Mouse (Mus musculus): ENCODE measurements around the gene Zfyve27. TPM values are rescaled to one million over a fixed set of nuclear protein-coding genes. Genes with fewer than 3 reads are reported as not detected.

Gene Zfyve27
- polyA plus RNA-seq, 1 experiment from 2014 or later: 78.7 TPM

DNA sequence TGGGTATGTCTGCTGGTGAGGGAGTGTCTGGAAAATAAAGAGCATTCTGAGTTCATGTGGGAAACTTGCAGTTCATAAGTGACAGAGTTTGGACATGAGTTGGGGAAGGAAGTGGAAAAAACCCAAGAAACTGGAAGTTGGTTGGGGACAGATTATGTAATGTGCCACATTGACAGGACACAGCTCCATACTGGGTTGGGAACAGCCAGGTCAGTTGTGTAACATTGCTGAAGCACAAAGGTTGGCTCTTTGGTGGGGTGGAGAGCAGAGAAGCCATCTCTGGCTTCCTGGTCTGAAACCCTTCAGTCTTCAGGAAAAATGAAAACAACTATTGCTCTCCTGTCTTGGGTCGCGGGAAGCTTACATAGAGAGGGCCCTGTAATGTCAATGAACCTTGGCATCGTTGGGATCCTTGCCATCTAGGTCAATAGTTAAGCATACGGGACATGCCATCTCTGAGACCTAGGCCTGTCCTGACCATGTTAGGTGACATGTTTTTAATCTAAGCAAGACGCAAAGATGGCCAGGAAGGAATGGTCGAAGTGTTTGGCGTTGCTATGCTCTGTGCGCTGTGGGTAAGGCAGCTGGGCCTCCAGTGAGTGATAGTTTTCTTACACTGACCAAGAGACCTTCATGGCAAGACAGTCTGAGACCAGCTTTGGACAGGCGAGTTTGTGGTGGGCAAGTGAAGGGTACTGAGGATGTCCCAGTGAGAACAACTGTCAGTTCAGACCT, 17.3 kb upstream of the Zfyve27 start:
- Histone ChIP-seq H3K36me3 (ENCODE audit: control insufficient read depth, insufficient read depth) (no peaks in the 10 kb centered on the region), H3K27ac (ENCODE audit: low read length) (no peak overlapping the region), H3K9ac (replicated peaks; ENCODE audit: low read depth, low read length) (no peak overlapping the region), H3K4me1 (replicated peaks; ENCODE audit: control insufficient read depth, insufficient read depth, low read length) (peaks cover 10% of the 10 kb centered on the region; the same call in 1 of the 2 replicates), H3K4me3 (replicated peaks; ENCODE audit: low read length) (no peak overlapping the region), H3K4me2 (ENCODE audit: low read length) (no peak overlapping the region), H3K27me3 (replicated peaks; ENCODE audit: control insufficient read depth, insufficient read depth, low read length) (peaks cover 11% of the 10 kb centered on the region), H3K9me3 (ENCODE audit: control insufficient read depth, low read length) (no peaks in the 10 kb centered on the region)
- ATAC-seq: no peak
- WGBS: 91% methylated on average over 9 of the region's 9 CpGs

DNA sequence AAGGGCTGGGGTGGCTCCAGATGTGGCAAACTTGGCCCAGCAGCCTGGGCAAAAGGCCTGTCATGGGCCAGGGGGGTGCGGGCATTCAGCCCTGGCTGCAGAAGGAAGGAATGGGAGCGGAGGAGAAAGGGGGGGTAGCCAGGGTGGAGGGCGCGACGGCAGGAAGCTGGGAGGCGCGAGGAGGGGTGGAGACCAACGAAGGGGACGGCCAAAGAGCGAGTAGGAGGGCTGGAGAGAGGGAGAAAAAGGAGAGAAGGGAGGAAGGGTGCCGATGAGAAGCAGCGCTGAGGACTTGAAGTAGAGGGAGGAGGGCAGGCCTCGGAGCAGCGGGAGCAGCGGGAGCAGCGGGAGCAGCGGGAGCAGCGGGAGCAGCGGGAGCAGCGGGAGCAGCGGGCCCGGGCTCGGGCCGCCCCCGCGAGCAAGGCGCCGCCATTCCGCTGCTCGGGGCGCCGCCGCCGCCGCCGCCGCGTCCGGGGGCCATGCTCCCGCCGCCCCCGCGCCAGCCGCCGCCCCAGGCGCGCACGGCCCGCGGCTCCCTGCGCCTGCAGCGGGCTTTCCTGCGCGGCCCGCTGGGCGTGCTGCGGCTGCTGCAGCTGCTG, 16.5 kb upstream of the Zfyve27 start, which contains the start of gene Marveld1:
Gene Marveld1 (plus strand): TSS at position 231 of the 599 bp plus-strand sequence.
- H3K36me3 ChIP-seq (ENCODE audit: control insufficient read depth, insufficient read depth): no peaks in the 10 kb centered on the region
- no peaks in the 10 kb centered on the region for H3K9me3 ChIP-seq (ENCODE audit: control insufficient read depth, low read length)
- H3K4me1 ChIP-seq (replicated peaks; ENCODE audit: control insufficient read depth, insufficient read depth, low read length): peaks cover 10% of the 10 kb centered on the region; the same call in 1 of the 2 replicates
- under 1% methylated on average over 29 of the region's 57 CpGs for WGBS
- peaks cover 11% of the 10 kb centered on the region for H3K27me3 ChIP-seq (replicated peaks; ENCODE audit: control insufficient read depth, insufficient read depth, low read length)
- peak within 1 kb of the TSS; percentile 14; the same call in 1 of the 2 replicates for H3K27ac ChIP-seq (ENCODE audit: low read length)
- peak; percentile 45 for ATAC-seq
- H3K9ac ChIP-seq (replicated peaks; ENCODE audit: low read depth, low read length): peak within 1 kb of the TSS; percentile 71
- H3K4me2 ChIP-seq (ENCODE audit: low read length): peak within 1 kb of the TSS; percentile 65
- peak within 1 kb of the TSS; percentile 65 for H3K4me3 ChIP-seq (replicated peaks; ENCODE audit: low read length)

DNA sequence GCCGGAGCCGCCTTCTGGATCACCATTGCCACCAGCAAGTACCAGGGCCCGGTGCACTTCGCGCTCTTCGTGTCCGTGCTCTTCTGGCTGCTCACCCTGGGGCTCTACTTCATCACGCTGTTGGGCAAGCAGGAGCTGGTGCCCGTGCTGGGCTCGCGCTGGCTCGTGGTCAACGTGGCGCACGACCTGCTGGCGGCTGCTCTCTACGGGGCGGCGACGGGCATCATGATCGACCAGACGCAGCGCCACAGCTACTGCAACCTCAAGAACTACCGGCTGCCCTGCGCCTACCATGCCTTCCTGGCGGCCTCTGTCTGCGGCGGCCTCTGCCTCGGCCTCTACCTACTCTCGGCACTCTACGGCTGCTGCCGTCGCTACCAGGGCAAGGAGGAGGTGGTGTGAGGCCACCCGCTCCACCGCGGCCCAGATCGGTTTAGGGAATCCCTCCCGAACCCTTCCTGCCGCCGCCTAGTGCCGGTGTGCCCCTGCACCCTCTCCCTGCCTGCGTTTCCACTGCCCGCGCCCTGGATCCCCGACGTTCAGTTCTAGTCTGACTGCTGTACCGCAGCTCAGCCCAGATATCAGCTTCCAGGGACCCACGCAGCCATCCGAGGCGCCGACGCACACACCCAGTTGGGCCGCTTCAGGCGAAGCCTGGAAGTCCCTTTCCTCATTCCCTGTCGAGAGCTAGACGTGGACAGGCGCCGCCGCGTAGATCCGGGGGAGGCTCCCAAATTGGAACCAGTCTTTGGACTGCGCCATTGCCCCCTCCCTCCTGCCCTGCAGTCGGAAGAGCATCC, 15.8 kb upstream of the Zfyve27 start:
- Histone ChIP-seq H3K9me3 (ENCODE audit: control insufficient read depth, low read length) (no peaks in the 10 kb centered on the region), H3K27me3 (replicated peaks; ENCODE audit: control insufficient read depth, insufficient read depth, low read length) (peaks cover 11% of the 10 kb centered on the region), H3K4me3 (replicated peaks; ENCODE audit: low read length) (peak overlapping the region; percentile 65), H3K4me2 (ENCODE audit: low read length) (peak overlapping the region; percentile 65), H3K9ac (replicated peaks; ENCODE audit: low read depth, low read length) (peak overlapping the region; percentile 71), H3K36me3 (ENCODE audit: control insufficient read depth, insufficient read depth) (no peaks in the 10 kb centered on the region), H3K27ac (ENCODE audit: low read length) (no peak overlapping the region; the same call in 1 of the 2 replicates), H3K4me1 (replicated peaks; ENCODE audit: control insufficient read depth, insufficient read depth, low read length) (peaks cover 10% of the 10 kb centered on the region; the same call in 1 of the 2 replicates)
- under 1% methylated on average over 62 of the region's 63 CpGs for WGBS
- peak; percentile 52 for ATAC-seq

DNA sequence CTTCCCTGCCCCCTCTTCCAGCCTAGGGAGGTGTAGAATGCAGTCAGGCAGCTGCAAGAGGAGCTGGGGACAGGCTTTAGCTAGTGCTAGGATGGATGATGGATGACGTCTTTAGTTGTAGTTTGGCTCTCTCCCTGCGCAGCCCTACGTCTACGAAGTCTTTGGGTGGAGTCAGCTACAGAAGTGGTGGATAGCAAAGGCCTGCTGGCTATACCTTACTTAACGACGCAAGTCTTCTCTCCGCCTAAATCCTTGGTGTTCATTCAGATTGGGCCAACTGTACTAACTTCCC, 15.2 kb upstream of the Zfyve27 start:
- Histone ChIP-seq H3K27me3 (replicated peaks; ENCODE audit: control insufficient read depth, insufficient read depth, low read length) (peaks cover 11% of the 10 kb centered on the region), H3K4me3 (replicated peaks; ENCODE audit: low read length) (peak overlapping the region; percentile 65), H3K9me3 (ENCODE audit: control insufficient read depth, low read length) (no peaks in the 10 kb centered on the region), H3K9ac (replicated peaks; ENCODE audit: low read depth, low read length) (peak overlapping the region; percentile 71), H3K4me2 (ENCODE audit: low read length) (peak overlapping the region; percentile 65), H3K27ac (ENCODE audit: low read length) (no peak overlapping the region), H3K36me3 (ENCODE audit: control insufficient read depth, insufficient read depth) (no peaks in the 10 kb centered on the region), H3K4me1 (replicated peaks; ENCODE audit: control insufficient read depth, insufficient read depth, low read length) (peaks cover 10% of the 10 kb centered on the region; the same call in 1 of the 2 replicates)
- WGBS: 31% methylated on average over 7 of the region's 7 CpGs
- peak; percentile 9; the same call in 1 of the 2 replicates for ATAC-seq

DNA sequence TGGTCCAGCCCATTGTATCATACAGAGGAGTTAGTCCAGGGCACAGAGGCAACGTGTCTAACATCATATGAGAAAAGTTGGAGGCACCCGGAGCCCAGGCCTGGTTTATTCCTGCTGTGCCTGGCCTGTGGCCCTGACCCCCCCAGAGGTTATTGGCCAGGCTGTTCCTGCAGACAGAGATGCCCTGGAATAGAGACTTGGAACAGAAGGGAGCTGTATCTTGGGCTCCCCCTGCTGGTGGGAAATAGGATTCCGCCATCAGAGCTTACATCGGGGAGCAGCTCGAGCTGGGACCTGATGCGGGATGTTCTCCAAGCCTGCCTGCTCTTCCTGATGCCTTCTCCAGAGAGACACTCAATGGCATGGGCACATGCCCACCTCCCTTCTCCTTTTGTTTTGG, 11.8 kb upstream of the Zfyve27 start:
- H3K27ac ChIP-seq (ENCODE audit: low read length): no peak overlapping the region
- peak; percentile 49; the same call in 1 of the 2 replicates for ATAC-seq
- H3K27me3 ChIP-seq (replicated peaks; ENCODE audit: control insufficient read depth, insufficient read depth, low read length): peaks cover 11% of the 10 kb centered on the region
- H3K36me3 ChIP-seq (ENCODE audit: control insufficient read depth, insufficient read depth): no peaks in the 10 kb centered on the region
- H3K9me3 ChIP-seq (ENCODE audit: control insufficient read depth, low read length): no peaks in the 10 kb centered on the region
- H3K4me2 ChIP-seq (ENCODE audit: low read length): no peak overlapping the region
- 5% methylated on average over 6 of the region's 6 CpGs for WGBS
- H3K4me1 ChIP-seq (replicated peaks; ENCODE audit: control insufficient read depth, insufficient read depth, low read length): peaks cover 9% of the 10 kb centered on the region; the same call in 1 of the 2 replicates
- no peak overlapping the region for H3K4me3 ChIP-seq (replicated peaks; ENCODE audit: low read length)
- no peak overlapping the region for H3K9ac ChIP-seq (replicated peaks; ENCODE audit: low read depth, low read length)

DNA sequence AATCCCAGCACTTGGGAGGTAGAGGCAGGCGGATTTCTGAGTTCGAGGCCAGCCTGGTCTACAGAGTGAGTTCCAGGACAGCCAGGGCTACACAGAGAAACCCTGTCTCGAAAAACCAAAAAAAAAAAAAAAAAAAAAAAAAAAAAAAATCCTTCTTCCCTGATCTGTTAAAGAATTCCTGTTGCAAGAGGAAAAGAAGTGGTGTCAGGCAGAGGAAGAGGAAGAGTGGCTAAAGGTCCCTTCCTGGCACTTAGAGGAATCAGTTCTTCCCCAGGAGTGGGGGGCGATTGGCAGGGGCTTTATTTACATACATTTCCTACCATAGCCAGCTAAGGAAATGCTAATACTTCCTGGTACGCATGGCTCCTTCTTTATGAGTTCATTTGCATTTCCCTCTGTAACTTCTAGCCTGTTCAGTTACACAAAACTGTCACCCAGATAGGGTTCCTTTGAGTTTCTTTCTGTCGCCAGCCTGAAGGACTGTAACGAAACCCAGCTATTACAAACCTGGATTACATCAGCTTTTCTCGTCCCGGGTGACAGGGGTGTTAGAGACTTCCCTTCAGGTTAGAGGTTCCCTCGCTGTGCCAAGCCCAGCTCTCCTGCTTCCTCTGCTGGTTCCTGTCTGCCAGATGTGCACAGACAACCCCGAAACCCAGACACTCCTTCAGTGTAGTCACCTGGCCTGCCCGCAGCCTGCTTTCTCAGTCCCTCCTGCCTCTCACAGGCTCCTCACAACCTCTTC, 6.1 kb upstream of the Zfyve27 start:
- H3K4me3 ChIP-seq (replicated peaks; ENCODE audit: low read length): no peak overlapping the region
- H3K4me2 ChIP-seq (ENCODE audit: low read length): no peak overlapping the region
- no peak overlapping the region for H3K27ac ChIP-seq (ENCODE audit: low read length)
- no peak overlapping the region for H3K9ac ChIP-seq (replicated peaks; ENCODE audit: low read depth, low read length)
- H3K36me3 ChIP-seq (ENCODE audit: control insufficient read depth, insufficient read depth): no peaks in the 10 kb centered on the region
- H3K4me1 ChIP-seq (replicated peaks; ENCODE audit: control insufficient read depth, insufficient read depth, low read length): no peaks in the 10 kb centered on the region
- ATAC-seq: no peak
- 72% methylated on average over 11 of the region's 12 CpGs for WGBS
- 0 out of 2 replicates have a peak, but pooled peaks cover 2% of the 10 kb centered on the region for H3K27me3 ChIP-seq (replicated peaks; ENCODE audit: control insufficient read depth, insufficient read depth, low read length)
- no peaks in the 10 kb centered on the region for H3K9me3 ChIP-seq (ENCODE audit: control insufficient read depth, low read length)

DNA sequence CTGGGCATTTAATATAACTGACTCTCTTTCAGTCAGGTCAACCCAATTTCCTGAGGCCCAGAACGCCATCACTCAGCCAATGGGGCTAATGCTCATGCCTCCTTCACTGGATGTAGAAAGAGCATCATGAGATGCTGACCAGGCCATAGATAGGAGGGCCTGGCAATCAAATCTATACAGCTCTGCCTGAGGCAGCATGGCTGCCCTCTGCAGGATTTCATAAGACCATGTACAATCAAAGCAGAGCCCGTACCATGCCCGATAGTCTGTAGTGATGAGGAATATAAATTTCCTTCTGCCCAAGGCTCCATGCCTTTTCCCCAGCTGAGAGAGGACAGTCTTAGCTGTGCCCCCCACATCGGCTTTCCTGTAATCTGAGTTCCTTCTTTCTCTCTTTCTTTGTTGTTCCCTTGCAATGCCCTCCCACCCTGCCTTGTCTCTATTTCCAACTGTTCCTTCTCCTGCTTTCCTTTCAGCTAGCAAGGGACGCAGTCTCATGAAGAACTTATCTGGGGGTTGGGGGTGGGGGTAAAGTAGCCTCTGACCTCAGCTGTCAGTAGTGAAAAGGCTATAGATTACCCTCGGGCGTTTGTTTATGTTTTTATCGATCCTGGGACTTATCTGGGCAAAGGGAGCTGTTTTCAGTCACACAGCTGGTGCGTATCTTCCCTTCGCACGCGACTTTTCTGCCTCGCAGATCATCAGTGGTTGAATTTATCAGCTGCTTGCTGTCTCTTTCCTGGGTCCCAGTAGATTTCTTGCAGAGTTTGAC, 5.3 kb upstream of the Zfyve27 start:
- Histone ChIP-seq H3K4me3 (replicated peaks; ENCODE audit: low read length) (no peak overlapping the region), H3K36me3 (ENCODE audit: control insufficient read depth, insufficient read depth) (no peaks in the 10 kb centered on the region), H3K27ac (ENCODE audit: low read length) (no peak overlapping the region), H3K9me3 (ENCODE audit: control insufficient read depth, low read length) (no peaks in the 10 kb centered on the region), H3K9ac (replicated peaks; ENCODE audit: low read depth, low read length) (no peak overlapping the region), H3K4me2 (ENCODE audit: low read length) (no peak overlapping the region), H3K27me3 (replicated peaks; ENCODE audit: control insufficient read depth, insufficient read depth, low read length) (0 out of 2 replicates have a peak, but pooled peaks cover 2% of the 10 kb centered on the region), H3K4me1 (replicated peaks; ENCODE audit: control insufficient read depth, insufficient read depth, low read length) (no peaks in the 10 kb centered on the region)
- ATAC-seq: no peak
- WGBS: 73% methylated on average over 13 of the region's 13 CpGs

DNA sequence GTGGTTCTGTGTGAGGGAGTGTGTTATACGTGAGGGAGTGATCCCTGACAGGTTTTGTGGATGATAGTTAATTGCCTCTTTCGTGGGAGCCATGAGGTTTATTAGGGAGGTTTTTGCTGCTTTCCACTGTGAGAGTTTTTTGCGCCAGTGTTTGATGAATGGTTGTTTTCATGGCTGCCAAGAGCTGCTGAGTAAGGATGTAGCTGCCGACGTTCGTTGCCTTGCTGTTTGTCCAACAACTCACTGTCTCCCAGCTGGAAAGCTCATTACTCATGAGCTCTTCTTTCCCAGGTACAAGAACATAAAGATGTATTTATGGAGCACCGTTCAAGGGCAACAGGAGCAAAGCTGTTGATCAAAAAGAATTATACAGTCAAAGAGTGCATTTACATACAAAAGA, 437 bp downstream of the Zfyve27 start:
- no peak for ATAC-seq
- Histone ChIP-seq H3K4me2 (ENCODE audit: low read length) (peak overlapping the region; percentile 7; the same call in 1 of the 2 replicates), H3K4me1 (replicated peaks; ENCODE audit: control insufficient read depth, insufficient read depth, low read length) (peaks cover 13% of the 10 kb centered on the region), H3K4me3 (replicated peaks; ENCODE audit: low read length) (no peak overlapping the region), H3K27ac (ENCODE audit: low read length) (no peak overlapping the region), H3K9ac (replicated peaks; ENCODE audit: low read depth, low read length) (no peak overlapping the region), H3K27me3 (replicated peaks; ENCODE audit: control insufficient read depth, insufficient read depth, low read length) (0 out of 2 replicates have a peak, but pooled peaks cover 5% of the 10 kb centered on the region), H3K36me3 (ENCODE audit: control insufficient read depth, insufficient read depth) (no peaks in the 10 kb centered on the region), H3K9me3 (ENCODE audit: control insufficient read depth, low read length) (no peaks in the 10 kb centered on the region)
- WGBS: 10% methylated on average over 7 of the region's 7 CpGs

Data from forebrain, embryonic 16.5 days (tissue).